Mouse (Mus musculus) limb, embryonic 13.5 days (tissue): ENCODE results near the gene Dab1. TPM values are rescaled to one million over a fixed set of nuclear protein-coding genes. Genes with fewer than 3 reads are reported as not detected.

Experiments used
- ATAC-seq: fragments of 200-750 bp; cut with Nextera tagmentation; 2 replicates; pipeline ENCODE4 v1.8.0; 2017; ENCODE audit warnings: low read depth, moderate number of reproducible peaks, moderate TSS enrichment; ENCODE audit not compliant: low FRiP score
- H3K27ac ChIP-seq: fragments of 300-500 bp; sonication (generic); 2 replicates; pipeline ENCODE4 v1.5.1; 2015; ENCODE audit warnings: inconsistent platforms, mild to moderate bottlenecking, moderate library complexity
- H3K27me3 ChIP-seq: fragments of 300-500 bp; sonication (generic); 2 replicates; pipeline ENCODE4 v1.6.1; 2015; ENCODE audit warnings: mild to moderate bottlenecking, inconsistent platforms
- H3K36me3 ChIP-seq: fragments of 300-500 bp; sonication (generic); 2 replicates; pipeline ENCODE4 v1.6.1; 2015; ENCODE audit warnings: inconsistent platforms, mild to moderate bottlenecking, moderate library complexity
- H3K4me1 ChIP-seq: fragments of 300-500 bp; sonication (generic); 2 replicates; pipeline ENCODE4 v1.6.1; 2015; ENCODE audit warnings: inconsistent platforms
- H3K4me2 ChIP-seq: fragments of 300-500 bp; sonication (generic); replicated peaks from 2 replicates; pipeline ENCODE4 v1.6.1; 2015; ENCODE audit warnings: inconsistent platforms, mild to moderate bottlenecking, moderate library complexity
- H3K4me3 ChIP-seq: fragments of 300-500 bp; sonication (generic); 2 replicates; pipeline ENCODE4 v1.5.1; 2015; ENCODE audit warnings: moderate library complexity, mild to moderate bottlenecking, inconsistent platforms
- H3K9ac ChIP-seq: fragments of 300-500 bp; sonication (generic); 2 replicates; pipeline ENCODE4 v1.6.1; 2015; ENCODE audit warnings: mild to moderate bottlenecking, inconsistent platforms
- H3K9me3 ChIP-seq: fragments of 300-500 bp; sonication (generic); 2 replicates; pipeline ENCODE4 v1.6.1; 2016; ENCODE audit warnings: inconsistent platforms
- WGBS: fragments of 180-500 bp; shearing (Covaris S2); methylation state at CpG from one replicate; pipeline ENCODE4 v1.1.7; 2015; 5-methylcytosine and 5-hydroxymethylcytosine counted together
- polyA plus RNA-seq: library from polyadenylated mRNA; unstranded; fragments of >200 nt; fragmentation: Nextera tagmentation; extraction: Ambion mirVana; gene quantifications from 2 replicates; pipeline ENCODE4 v1.2.1, GENCODE M21; 2015

The Dab1 gene
- polyA plus RNA-seq, 1 experiment from 2014 or later, result 24.7 TPM

DNA sequence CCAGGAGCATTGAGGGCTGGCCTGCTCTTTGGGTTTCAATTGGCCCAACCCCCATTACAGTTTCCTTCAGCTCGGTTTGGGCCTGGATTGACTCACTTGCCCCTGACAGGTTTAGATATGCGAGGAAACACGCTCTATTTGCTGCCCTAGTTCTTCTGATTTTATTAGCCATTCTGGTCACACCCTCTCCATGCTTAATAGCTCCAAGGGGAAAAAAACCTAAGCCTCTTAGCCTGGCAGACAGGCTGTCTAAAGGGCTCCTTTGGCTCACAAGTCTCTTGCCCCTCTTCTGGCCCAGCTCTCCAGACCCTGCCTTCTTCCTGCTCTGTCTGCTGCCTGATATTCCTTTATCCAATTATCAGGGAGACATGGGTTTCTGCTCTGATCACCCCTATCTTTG, 1069.9 kb downstream of the Dab1 start:
- H3K4me2 ChIP-seq, result no peak overlapping the region
- peaks cover 43% of the 10 kb centered on the region for H3K27me3 ChIP-seq
- no peaks in the 10 kb centered on the region for H3K9me3 ChIP-seq
- 9% methylated on average over 3 of the region's 3 CpGs for WGBS
- ATAC-seq, result peak; percentile 36; the same call in 1 of the 2 replicates
- no peak overlapping the region for H3K4me3 ChIP-seq
- H3K9ac ChIP-seq, result no peak overlapping the region
- H3K36me3 ChIP-seq, result no peaks in the 10 kb centered on the region
- peaks cover 34% of the 10 kb centered on the region for H3K4me1 ChIP-seq
- H3K27ac ChIP-seq, result no peak overlapping the region

GRCm38 (mm10) chr4:104691026-104691425, 1071.9 kb downstream of the Dab1 start:
- 76% methylated on average over 7 of the region's 7 CpGs for WGBS
- Histone ChIP-seq H3K27me3 (peaks cover 41% of the 10 kb centered on the region), H3K27ac (no peak overlapping the region), H3K9me3 (no peaks in the 10 kb centered on the region), H3K4me1 (peaks cover 34% of the 10 kb centered on the region), H3K4me2 (no peak overlapping the region), H3K9ac (no peak overlapping the region), H3K36me3 (no peaks in the 10 kb centered on the region), H3K4me3 (no peak overlapping the region)
- no peak for ATAC-seq

- Histone ChIP-seq H3K9ac (no peak overlapping the region), H3K9me3 (no peaks in the 10 kb centered on the region), H3K4me1 (peaks cover 14% of the 10 kb centered on the region), H3K4me3 (no peak overlapping the region), H3K27ac (no peak overlapping the region), H3K27me3 (peaks cover 44% of the 10 kb centered on the region), H3K4me2 (no peak overlapping the region), H3K36me3 (no peaks in the 10 kb centered on the region)
- 83% methylated on average over 11 of the region's 11 CpGs for WGBS
- no peak for ATAC-seq
These were observed 1075.0 kb downstream of the Dab1 start for GRCm38 (mm10) chr4:104694188-104694587.

DNA sequence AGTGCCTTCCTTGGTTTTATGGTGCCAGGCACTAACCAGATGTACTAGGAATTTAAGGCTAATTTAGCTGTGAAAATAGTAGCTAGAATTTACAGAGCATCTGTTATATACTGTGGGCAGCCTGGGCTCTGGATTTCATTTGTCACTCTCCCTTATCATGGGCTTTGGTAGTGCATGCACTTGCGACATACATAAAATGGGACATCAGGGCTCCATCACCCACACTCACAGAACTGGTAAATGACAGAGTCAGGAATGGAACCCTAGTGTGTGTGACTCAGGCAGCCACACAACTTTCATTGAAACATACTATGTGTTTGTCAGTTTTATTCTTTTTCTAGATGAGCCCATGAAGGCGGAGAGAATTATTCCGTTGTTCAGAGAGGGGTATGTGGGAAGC, 1077.4 kb downstream of the Dab1 start:
- ATAC-seq, result no peak
- Histone ChIP-seq H3K27ac (no peak overlapping the region), H3K4me3 (no peak overlapping the region), H3K9me3 (no peaks in the 10 kb centered on the region), H3K4me2 (no peak overlapping the region), H3K9ac (no peak overlapping the region), H3K27me3 (peaks cover 52% of the 10 kb centered on the region), H3K4me1 (peaks cover 9% of the 10 kb centered on the region; the same call in 1 of the 2 replicates), H3K36me3 (no peaks in the 10 kb centered on the region)
- 71% methylated on average over 3 of the region's 3 CpGs for WGBS

DNA sequence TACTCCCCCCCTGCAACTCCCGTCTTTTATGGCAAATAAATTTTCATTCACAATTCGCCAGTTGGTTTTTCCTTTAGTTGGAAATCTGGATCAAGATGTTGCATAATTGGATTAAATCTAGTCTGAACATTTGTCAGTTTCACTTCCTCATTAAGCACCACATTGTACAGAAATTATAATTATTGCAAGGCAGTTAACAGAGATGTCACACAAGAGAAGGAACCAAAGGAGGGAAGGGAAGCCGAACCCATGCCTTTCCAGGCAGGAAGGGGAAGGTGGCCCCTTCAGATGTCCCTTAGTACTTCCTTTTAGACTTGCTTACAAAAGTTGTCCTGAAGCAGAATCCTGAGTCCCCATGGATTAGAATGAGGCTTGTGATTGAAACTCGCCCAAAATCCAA, 1078.5 kb downstream of the Dab1 start:
- H3K4me1 ChIP-seq, result peaks cover 18% of the 10 kb centered on the region
- ATAC-seq, result no peak
- no peak overlapping the region for H3K4me2 ChIP-seq
- no peak overlapping the region for H3K9ac ChIP-seq
- no peaks in the 10 kb centered on the region for H3K9me3 ChIP-seq
- no peak overlapping the region for H3K27ac ChIP-seq
- 67% methylated on average over 4 of the region's 4 CpGs for WGBS
- H3K4me3 ChIP-seq, result no peak overlapping the region
- H3K36me3 ChIP-seq, result no peaks in the 10 kb centered on the region
- H3K27me3 ChIP-seq, result peaks cover 61% of the 10 kb centered on the region

GRCm38 (mm10) chr4:104705664-104706645, 1086.8 kb downstream of the Dab1 start:
- ATAC-seq, result no peak
- Histone ChIP-seq H3K27me3 (peaks cover 84% of the 10 kb centered on the region), H3K4me3 (no peak overlapping the region), H3K27ac (no peak overlapping the region), H3K9ac (no peak overlapping the region), H3K9me3 (no peaks in the 10 kb centered on the region), H3K4me2 (no peak overlapping the region), H3K36me3 (no peaks in the 10 kb centered on the region), H3K4me1 (peaks cover 17% of the 10 kb centered on the region)
- WGBS, result 75% methylated on average over 10 of the region's 10 CpGs

DNA sequence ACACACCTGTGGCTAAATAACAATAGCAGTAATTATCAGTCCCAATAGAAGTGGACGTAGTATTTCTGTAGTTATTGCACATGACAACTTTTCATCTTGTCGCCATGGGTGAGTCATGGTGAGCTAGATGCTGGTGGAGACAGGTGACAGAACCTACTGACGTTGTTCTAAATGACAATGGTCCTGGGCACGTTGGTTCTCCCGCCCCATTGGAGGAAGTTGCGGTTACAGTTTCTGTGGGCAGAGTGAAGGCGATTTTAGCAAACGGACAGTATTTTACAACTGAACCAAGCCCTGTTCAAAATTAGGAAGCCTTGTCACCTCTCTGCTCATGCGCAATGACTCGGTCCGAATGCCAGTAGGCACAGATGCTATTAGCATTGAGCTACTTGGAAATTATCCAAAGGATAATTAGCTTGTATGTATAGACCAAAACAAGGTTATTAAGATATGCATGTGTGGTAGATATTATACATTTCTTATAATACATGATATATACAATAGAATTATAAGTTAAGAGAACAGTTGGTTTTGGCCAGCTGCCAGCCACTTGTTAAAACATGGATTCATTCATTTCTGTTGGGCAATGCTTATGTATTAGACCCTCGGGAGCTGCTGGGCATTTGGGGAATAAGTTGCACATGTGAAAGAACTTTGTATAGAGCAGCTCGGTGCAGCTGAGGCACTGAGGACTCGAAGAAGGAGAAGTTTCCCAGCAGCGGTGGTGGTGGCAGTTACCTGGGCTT, 1093.4 kb downstream of the Dab1 start:
- Histone ChIP-seq H3K9me3 (no peaks in the 10 kb centered on the region), H3K4me1 (peaks cover 48% of the 10 kb centered on the region), H3K27me3 (peaks cover 61% of the 10 kb centered on the region), H3K27ac (no peak overlapping the region), H3K36me3 (no peaks in the 10 kb centered on the region), H3K9ac (no peak overlapping the region), H3K4me2 (no peak overlapping the region), H3K4me3 (no peak overlapping the region)
- 56% methylated on average over 15 of the region's 15 CpGs for WGBS
- ATAC-seq, result no peak

DNA sequence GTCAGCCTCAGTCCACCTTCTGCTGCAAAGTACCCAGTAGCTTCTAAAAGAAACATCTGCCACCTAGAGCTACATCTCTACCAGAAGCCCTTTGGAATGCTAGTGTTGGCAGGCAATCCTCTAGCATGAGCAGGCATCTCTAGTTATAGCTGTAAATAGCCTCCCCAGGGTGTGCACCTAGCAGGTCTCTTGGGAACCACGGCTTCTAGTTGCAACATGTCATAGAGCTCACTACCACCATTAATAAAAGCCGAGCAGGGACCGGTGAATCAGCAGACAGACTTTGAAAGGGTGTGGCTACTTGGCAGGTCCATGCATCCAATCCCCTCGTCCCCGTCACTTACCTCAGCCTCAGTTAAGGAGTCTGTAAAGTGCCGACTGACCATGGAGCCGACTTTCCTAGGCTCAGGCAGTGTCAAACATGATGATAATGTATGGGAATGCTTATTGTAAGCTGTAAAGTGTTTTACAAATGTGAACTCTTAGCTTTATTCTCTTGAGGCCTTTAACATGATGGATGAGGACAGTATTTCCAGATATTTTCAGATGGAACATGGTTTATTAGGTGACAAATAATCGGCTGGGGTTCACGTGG, 1095.9 kb downstream of the Dab1 start:
- no peak overlapping the region for H3K27ac ChIP-seq
- H3K27me3 ChIP-seq, result peaks cover 61% of the 10 kb centered on the region
- H3K4me3 ChIP-seq, result no peak overlapping the region
- no peak overlapping the region for H3K9ac ChIP-seq
- no peaks in the 10 kb centered on the region for H3K9me3 ChIP-seq
- 22% methylated on average over 9 of the region's 9 CpGs for WGBS
- no peak overlapping the region for H3K4me2 ChIP-seq
- peak; percentile 58; the same call in 1 of the 2 replicates for ATAC-seq
- no peaks in the 10 kb centered on the region for H3K36me3 ChIP-seq
- H3K4me1 ChIP-seq, result peaks cover 52% of the 10 kb centered on the region

DNA sequence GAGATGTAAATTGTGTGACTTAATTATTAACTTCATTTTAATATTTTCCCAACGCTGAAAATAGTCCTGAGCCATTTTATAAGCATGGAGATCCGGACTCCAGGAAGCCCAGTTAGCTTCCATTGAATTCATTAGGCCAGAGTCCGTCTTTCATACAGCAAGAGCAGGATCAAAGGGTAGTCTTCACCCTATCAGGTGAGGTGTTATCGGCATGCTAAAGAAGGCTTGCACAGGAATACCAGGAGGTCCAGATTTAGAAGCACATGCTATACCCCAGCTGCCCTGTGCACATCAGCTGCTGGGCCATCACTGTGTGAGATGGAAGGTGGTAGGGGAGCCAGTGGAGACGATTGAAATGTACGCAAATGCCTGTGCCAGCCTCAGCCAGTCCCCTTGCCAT, 1096.7 kb downstream of the Dab1 start:
- WGBS, result 39% methylated on average over 6 of the region's 6 CpGs
- H3K4me3 ChIP-seq, result no peak overlapping the region
- H3K27ac ChIP-seq, result no peak overlapping the region

DNA sequence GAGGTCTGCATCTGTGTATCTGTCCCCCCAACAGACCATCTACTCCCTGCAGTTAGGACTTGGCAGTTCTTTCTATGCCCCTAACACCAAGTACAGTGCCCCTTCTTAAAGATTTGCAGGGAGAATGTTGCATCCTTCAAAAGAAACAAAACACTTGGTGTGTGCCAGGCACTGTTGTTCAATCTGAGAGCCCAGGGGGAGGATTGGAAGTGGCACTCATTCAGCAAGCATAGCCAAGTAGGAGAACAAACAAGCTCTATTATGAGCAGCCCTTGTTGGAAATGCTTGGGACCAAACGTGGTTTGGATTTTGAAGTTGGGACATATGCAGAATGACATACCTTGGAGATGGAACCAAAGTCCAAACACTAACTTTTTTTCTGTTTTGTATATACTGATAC, 1097.3 kb downstream of the Dab1 start:
- Histone ChIP-seq H3K4me2 (no peak overlapping the region), H3K9me3 (no peaks in the 10 kb centered on the region), H3K9ac (no peak overlapping the region), H3K4me1 (peaks cover 47% of the 10 kb centered on the region), H3K27ac (no peak overlapping the region), H3K4me3 (no peak overlapping the region), H3K27me3 (peaks cover 59% of the 10 kb centered on the region), H3K36me3 (no peaks in the 10 kb centered on the region)
- 83% methylated on average over 1 of the region's 1 CpGs for WGBS
- no peak for ATAC-seq

More for the DNA sequence above, 1096.7 kb downstream of the Dab1 start:
- Histone ChIP-seq H3K9ac (no peak overlapping the region), H3K36me3 (no peaks in the 10 kb centered on the region), H3K4me1 (peaks cover 47% of the 10 kb centered on the region), H3K27me3 (peaks cover 61% of the 10 kb centered on the region), H3K4me2 (no peak overlapping the region), H3K9me3 (no peaks in the 10 kb centered on the region)
- ATAC-seq, result no peak

- Histone ChIP-seq H3K4me1 (peaks cover 35% of the 10 kb centered on the region), H3K4me2 (no peak overlapping the region), H3K9ac (no peak overlapping the region), H3K27ac (no peak overlapping the region), H3K36me3 (no peaks in the 10 kb centered on the region), H3K9me3 (no peaks in the 10 kb centered on the region), H3K4me3 (no peak overlapping the region), H3K27me3 (peaks cover 56% of the 10 kb centered on the region)
- ATAC-seq, result no peak
- 49% methylated on average over 13 of the region's 13 CpGs for WGBS
These were observed 1100.0 kb downstream of the Dab1 start for GRCm38 (mm10) chr4:104718973-104719795.
